Mouse (Mus musculus): ENCODE results near the gene Tmprss5. TPM values are rescaled to one million over a fixed set of nuclear protein-coding genes. Genes with fewer than 3 reads are reported as not detected.
A peak's percentile ranks its signal among the peaks of the same experiment; 100 is the strongest.

Tmprss5 gene
- 0.99 and 1.0 TPM in 2 replicates for polyA plus RNA-seq (2016; fragmentation: Nextera tagmentation; extraction: Ambion mirVana)

DNA sequence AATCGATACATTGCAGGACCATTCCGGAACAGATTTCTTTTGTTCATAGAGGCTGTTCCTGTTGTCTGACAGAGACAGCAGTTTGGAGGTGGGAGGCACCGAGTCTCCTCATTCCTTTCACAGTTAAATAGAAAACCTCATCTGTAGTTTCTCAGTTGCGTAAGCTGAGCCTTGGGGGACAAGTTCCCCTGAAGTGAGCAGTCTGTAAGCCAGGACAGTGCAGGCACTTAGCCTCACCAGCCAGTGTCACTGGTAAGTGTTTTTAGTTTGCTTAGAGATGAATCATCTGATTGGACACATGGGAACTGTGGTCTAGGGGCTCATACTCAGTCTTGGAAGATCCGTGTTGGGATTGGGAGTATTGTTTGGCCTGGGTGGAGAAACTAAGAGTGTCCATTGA lies at the start of gene Tmprss5:
Gene Tmprss5 (plus strand): TSS at position 154 of the 400 bp plus-strand sequence.
- H3K36me3 ChIP-seq: peaks cover 41% of the 10 kb centered on the region
- H3K9me3 ChIP-seq: no peaks in the 10 kb centered on the region
- H3K4me1 ChIP-seq: no peaks in the 10 kb centered on the region
- ATAC-seq (ENCODE audit: insufficient number of reproducible peaks, insufficient read depth, low FRiP score, low TSS enrichment): no peak
- no peak within 1 kb of the TSS for H3K9ac ChIP-seq
- WGBS: 50% methylated on average over 5 of the region's 5 CpGs
- no peak within 1 kb of the TSS for H3K4me3 ChIP-seq
- no peak within 1 kb of the TSS for H3K4me2 ChIP-seq (replicated peaks)
- H3K27ac ChIP-seq: no peak within 1 kb of the TSS; the same call in 1 of the 2 replicates
- H3K27me3 ChIP-seq: no peaks in the 10 kb centered on the region

DNA sequence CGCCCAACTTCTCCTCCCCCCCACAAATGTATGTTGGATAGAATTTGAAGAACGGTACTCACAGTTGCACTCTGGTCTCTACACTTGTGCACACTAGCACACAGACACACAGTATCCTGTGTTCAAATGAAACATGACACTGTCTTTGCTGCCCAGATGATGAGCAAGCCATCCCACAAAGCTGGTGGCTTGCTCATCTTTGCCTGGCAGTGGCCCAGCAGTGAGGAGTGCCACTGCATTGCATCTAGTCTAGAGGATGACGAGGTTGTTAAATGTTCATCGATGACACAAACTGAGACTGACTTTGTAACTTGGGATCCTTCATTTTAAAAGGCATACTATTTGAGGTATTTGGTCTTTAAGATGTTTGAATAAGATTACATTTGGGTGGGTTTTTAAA lies 46.3 kb upstream of the Tmprss5 start:
- H3K27ac ChIP-seq: no peak overlapping the region
- WGBS: 93% methylated on average over 4 of the region's 4 CpGs
- no peak overlapping the region for H3K4me2 ChIP-seq (replicated peaks)
- no peak overlapping the region for H3K4me3 ChIP-seq
- H3K9ac ChIP-seq: no peak overlapping the region
- no peaks in the 10 kb centered on the region for H3K27me3 ChIP-seq
- no peaks in the 10 kb centered on the region for H3K9me3 ChIP-seq
- ATAC-seq (ENCODE audit: insufficient number of reproducible peaks, insufficient read depth, low FRiP score, low TSS enrichment): no peak
- peaks cover 83% of the 10 kb centered on the region for H3K36me3 ChIP-seq
- H3K4me1 ChIP-seq: no peaks in the 10 kb centered on the region

DNA sequence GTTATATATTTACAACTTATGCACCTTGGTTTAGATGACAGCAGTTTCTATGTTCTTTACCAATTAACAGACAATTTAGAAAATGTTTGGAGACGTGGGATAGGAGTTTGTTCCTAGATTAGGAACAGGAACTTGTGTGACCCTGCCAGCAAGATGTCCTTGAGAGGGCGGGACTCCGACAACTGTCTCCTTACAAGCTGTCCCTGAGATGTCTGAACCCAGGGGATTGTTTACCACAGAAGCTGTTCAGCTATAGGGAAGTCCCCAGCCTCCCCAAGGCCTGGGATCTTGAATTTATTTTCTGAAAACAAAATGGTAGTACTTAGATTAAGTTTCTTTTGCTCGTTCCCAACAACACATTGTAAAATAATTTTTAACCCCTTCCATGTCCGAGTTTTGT lies 30.2 kb upstream of the Tmprss5 start:
- Histone ChIP-seq H3K9ac (no peak overlapping the region), H3K9me3 (no peaks in the 10 kb centered on the region), H3K4me3 (no peak overlapping the region), H3K4me1 (no peaks in the 10 kb centered on the region), H3K4me2 (replicated peaks) (no peak overlapping the region), H3K27ac (no peak overlapping the region), H3K36me3 (no peaks in the 10 kb centered on the region), H3K27me3 (no peaks in the 10 kb centered on the region)
- 70% methylated on average over 5 of the region's 5 CpGs for WGBS
- no peak for ATAC-seq (ENCODE audit: insufficient number of reproducible peaks, insufficient read depth, low FRiP score, low TSS enrichment)

DNA sequence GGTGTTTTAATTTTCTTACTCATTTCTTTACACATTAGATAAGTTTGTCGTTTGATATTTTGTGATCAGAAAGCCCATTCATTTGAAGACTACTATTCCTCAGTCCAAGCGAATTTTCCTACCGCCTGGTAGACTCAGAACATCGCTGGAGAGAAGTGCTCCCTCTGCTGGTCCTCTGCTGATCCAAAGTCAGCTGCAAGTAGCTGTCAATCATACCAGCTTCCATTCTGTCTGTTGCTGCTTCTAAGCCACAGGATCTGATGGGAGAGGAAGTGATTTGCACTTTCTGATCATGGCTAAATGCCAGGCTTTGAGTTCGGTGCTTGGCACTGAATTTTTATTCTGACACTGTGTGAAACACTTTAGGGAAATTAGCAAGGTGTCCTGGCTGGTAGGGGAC lies 29.7 kb upstream of the Tmprss5 start:
- no peaks in the 10 kb centered on the region for H3K27me3 ChIP-seq
- 16% methylated on average over 5 of the region's 5 CpGs for WGBS
- H3K9ac ChIP-seq: no peak overlapping the region
- no peak overlapping the region for H3K27ac ChIP-seq
- H3K36me3 ChIP-seq: no peaks in the 10 kb centered on the region
- H3K4me3 ChIP-seq: no peak overlapping the region
- no peak overlapping the region for H3K4me2 ChIP-seq (replicated peaks)
- no peak for ATAC-seq (ENCODE audit: insufficient number of reproducible peaks, insufficient read depth, low FRiP score, low TSS enrichment)
- H3K4me1 ChIP-seq: peaks cover 2% of the 10 kb centered on the region
- no peaks in the 10 kb centered on the region for H3K9me3 ChIP-seq

DNA sequence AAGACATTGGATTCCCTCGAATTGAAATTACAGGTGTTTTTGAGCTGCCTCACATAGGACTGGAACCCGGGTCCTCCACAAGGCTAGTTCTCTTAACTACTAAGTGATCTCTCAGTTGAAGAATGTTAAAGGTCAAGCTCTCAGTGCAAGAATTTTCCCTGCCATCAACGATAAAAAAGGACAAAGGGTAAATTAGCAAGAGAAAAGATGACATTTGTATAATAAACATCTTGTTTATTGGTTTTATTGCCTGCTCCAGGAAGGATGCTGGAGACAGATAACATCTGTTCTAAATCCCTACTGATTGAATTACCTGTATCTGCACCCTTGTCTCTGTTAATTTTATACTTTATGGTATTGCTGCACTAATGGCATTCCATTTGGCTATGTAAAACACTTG lies 27.0 kb upstream of the Tmprss5 start:
- H3K9ac ChIP-seq: no peak overlapping the region
- H3K27me3 ChIP-seq: no peaks in the 10 kb centered on the region
- ATAC-seq (ENCODE audit: insufficient number of reproducible peaks, insufficient read depth, low FRiP score, low TSS enrichment): no peak
- no peak overlapping the region for H3K4me3 ChIP-seq
- peaks cover 10% of the 10 kb centered on the region for H3K4me1 ChIP-seq
- no peak overlapping the region for H3K27ac ChIP-seq
- H3K9me3 ChIP-seq: no peaks in the 10 kb centered on the region
- H3K4me2 ChIP-seq (replicated peaks): no peak overlapping the region
- H3K36me3 ChIP-seq: peaks cover 7% of the 10 kb centered on the region
- 80% methylated on average over 3 of the region's 3 CpGs for WGBS

DNA sequence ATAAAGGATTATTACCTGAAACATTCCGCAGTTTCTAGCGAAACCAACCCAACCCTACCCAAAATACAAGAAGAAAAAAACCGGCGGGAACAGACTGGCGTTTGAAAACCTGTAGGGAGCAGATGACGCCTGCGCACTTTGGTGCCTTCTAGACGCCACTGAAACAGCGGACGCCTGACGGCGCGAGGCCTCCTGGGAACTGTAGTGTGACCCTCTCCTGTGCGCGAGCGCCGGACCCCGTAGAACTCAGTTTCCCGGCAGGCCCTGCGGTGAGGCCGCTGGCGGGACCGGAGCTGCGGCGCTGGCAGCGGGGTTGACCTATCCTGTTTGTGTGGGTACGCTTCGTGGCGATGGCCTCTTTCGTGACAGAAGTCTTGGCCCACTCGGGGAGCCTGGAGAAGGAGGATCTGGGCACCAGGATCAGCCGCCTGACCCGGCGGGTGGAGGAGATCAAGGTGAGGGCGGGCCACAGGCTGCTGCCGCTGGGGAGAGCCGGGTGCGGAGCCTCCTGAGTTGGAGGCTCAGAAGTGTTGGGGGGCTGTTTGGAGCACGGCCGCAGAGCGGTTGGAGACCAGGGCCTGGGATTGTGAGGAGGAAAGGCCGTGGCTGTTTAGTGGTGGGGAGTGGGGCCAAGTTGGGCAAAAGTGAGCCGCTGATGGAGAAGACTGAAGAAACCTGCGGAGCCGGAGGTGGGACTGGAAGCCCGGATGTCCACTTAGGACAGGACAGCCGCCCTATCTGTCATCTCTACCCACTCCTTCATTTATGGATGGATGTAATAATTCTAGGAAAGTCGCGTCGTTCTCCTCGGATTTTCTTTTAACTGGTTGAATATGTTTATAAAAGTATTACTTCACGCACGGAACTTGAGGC lies 25.5 kb upstream of the Tmprss5 start, which contains the start of gene Zw10:
Gene Zw10 (plus strand): TSS at position 281 of the 873 bp plus-strand sequence.
- no peaks in the 10 kb centered on the region for H3K9me3 ChIP-seq
- H3K9ac ChIP-seq: peak within 1 kb of the TSS; percentile 78
- H3K4me1 ChIP-seq: peaks cover 10% of the 10 kb centered on the region
- 1% methylated on average over 53 of the region's 53 CpGs for WGBS
- peak within 1 kb of the TSS; percentile 53 for H3K4me2 ChIP-seq (replicated peaks)
- H3K36me3 ChIP-seq: peaks cover 19% of the 10 kb centered on the region
- H3K27me3 ChIP-seq: no peaks in the 10 kb centered on the region
- peak within 1 kb of the TSS; percentile 80 for H3K4me3 ChIP-seq
- H3K27ac ChIP-seq: peak within 1 kb of the TSS; percentile 64
- peak; percentile 99 for ATAC-seq (ENCODE audit: insufficient number of reproducible peaks, insufficient read depth, low FRiP score, low TSS enrichment)

DNA sequence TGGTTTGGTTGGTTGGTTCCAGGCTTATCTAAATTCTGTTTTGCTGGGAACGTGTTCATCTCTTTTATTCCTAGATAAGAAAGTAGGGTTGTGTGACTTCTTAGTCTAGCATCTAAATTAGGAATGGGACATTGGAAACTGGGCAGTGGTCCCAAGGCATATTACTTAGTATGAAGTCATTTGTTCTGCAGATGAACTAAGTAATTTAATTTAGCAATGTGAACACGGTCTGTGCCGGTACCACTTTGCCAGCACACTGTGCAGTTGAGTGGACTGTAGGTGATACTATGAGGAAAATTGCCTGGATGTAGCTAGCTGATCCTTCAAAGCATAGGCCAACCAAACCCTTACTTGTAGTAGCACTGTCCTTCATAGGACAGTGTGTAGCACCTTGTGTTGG lies 4.2 kb upstream of the Tmprss5 start:
- Histone ChIP-seq H3K4me3 (no peak overlapping the region), H3K9ac (no peak overlapping the region), H3K36me3 (peaks cover 79% of the 10 kb centered on the region), H3K27ac (no peak overlapping the region), H3K4me1 (no peaks in the 10 kb centered on the region), H3K9me3 (no peaks in the 10 kb centered on the region), H3K4me2 (replicated peaks) (no peak overlapping the region), H3K27me3 (no peaks in the 10 kb centered on the region)
- no peak for ATAC-seq (ENCODE audit: insufficient number of reproducible peaks, insufficient read depth, low FRiP score, low TSS enrichment)
- WGBS: 89% methylated on average over 3 of the region's 3 CpGs

DNA sequence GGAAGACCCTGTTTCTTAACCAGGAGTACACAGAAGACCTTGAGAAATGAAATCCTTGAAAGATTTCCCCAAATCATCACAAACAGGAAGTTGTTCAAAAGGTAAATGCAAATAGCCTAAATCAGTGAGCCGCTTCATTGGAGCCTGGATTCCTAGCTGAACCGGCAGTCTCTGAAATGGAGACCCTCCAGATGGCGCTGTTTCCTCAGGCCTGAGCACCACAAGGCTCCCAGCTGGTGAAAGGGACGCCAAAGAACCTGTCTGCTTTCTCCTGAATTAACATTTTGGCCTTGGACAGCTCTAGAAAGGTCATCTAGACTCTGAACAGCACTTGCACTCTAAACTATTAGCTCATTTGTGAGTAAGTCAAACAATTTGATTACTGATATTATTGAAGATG lies 501 bp downstream of the Tmprss5 start:
- WGBS: 7% methylated on average over 4 of the region's 4 CpGs
- H3K27ac ChIP-seq: no peak overlapping the region

DNA sequence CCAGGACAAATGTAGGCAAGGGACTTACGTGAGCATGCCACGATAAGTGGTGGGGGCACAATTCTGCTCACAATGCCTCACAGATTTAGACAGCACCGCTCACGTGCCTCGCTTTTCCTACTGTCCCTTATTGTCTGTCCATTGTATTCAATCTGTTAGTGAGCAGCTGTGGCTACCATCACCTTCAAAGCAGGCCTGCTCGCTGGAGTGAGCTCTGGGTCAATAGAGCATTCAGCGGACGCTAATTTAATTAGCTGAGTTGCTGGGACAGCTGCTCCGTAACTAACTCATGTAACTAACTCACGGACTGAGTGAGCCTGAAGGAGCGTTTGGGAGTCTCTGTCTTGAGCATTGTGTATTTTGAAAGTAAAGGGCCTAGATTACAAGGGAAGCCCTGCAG lies 6.3 kb downstream of the Tmprss5 start:
- ATAC-seq (ENCODE audit: insufficient number of reproducible peaks, insufficient read depth, low FRiP score, low TSS enrichment): no peak

More for the DNA sequence above, 501 bp downstream of the Tmprss5 start:
- Histone ChIP-seq H3K9ac (no peak overlapping the region), H3K4me2 (replicated peaks) (no peak overlapping the region), H3K36me3 (peaks cover 37% of the 10 kb centered on the region), H3K9me3 (no peaks in the 10 kb centered on the region), H3K27me3 (no peaks in the 10 kb centered on the region), H3K4me3 (no peak overlapping the region), H3K4me1 (no peaks in the 10 kb centered on the region)
- no peak for ATAC-seq (ENCODE audit: insufficient number of reproducible peaks, insufficient read depth, low FRiP score, low TSS enrichment)

DNA sequence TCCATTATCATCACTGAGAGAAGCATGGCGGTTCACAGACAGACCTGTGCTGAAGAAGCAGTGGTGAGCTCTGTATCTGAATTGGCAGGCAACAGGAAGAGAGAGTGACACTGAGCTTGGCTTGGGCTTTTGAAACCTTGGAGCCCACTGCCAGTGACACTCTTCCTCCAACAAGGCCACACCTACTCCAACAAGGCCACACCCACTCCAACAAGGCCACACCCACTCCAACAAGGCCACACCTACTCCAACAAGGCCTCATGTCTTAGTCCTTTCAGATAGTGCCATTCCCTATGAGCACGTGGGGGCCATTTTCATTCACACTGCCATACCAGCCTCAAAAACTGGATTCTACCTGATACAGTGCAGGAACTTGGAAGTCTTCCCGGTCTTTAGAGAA lies 17.8 kb downstream of the Tmprss5 start:
- Histone ChIP-seq H3K4me3 (no peak overlapping the region), H3K9me3 (no peaks in the 10 kb centered on the region), H3K4me1 (no peaks in the 10 kb centered on the region), H3K27me3 (no peaks in the 10 kb centered on the region), H3K9ac (no peak overlapping the region), H3K36me3 (no peaks in the 10 kb centered on the region), H3K27ac (no peak overlapping the region), H3K4me2 (replicated peaks) (no peak overlapping the region)
- 94% methylated on average over 3 of the region's 3 CpGs for WGBS
- ATAC-seq (ENCODE audit: insufficient number of reproducible peaks, insufficient read depth, low FRiP score, low TSS enrichment): no peak

More for the DNA sequence above, 6.3 kb downstream of the Tmprss5 start:
- Histone ChIP-seq H3K27ac (no peak overlapping the region), H3K9me3 (no peaks in the 10 kb centered on the region), H3K36me3 (no peaks in the 10 kb centered on the region), H3K4me2 (replicated peaks) (no peak overlapping the region), H3K4me3 (no peak overlapping the region), H3K27me3 (no peaks in the 10 kb centered on the region), H3K9ac (no peak overlapping the region), H3K4me1 (no peaks in the 10 kb centered on the region)
- 34% methylated on average over 11 of the region's 11 CpGs for WGBS

DNA sequence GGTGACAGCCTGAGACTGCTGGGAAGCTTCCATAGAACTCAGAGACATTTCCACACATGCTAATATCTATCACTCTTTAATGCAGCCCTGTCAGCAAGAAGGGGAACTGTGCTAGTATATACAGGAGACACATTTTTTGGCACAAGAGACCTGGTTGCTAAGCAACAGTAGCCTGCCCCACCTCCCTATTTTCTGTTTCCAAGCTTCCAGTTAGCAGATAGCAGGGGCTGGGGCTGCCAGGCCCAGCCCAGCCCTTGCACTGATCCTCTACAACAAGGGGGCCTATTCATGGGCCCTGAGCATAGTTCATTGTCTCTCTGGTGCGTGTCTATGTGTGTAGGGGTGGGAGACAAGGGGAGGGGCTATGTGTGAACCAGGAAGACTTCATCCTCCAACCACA lies 21.3 kb downstream of the Tmprss5 start:
- H3K4me2 ChIP-seq (replicated peaks): no peak overlapping the region
- no peak overlapping the region for H3K4me3 ChIP-seq
- H3K9me3 ChIP-seq: no peaks in the 10 kb centered on the region
- no peak overlapping the region for H3K9ac ChIP-seq
- H3K36me3 ChIP-seq: no peaks in the 10 kb centered on the region
- no peaks in the 10 kb centered on the region for H3K4me1 ChIP-seq
- 23% methylated on average over 1 of the region's 1 CpGs for WGBS
- ATAC-seq (ENCODE audit: insufficient number of reproducible peaks, insufficient read depth, low FRiP score, low TSS enrichment): 0 out of 2 replicates have a peak, but pooled peaks have one; percentile 69
- no peaks in the 10 kb centered on the region for H3K27me3 ChIP-seq
- H3K27ac ChIP-seq: no peak overlapping the region

DNA sequence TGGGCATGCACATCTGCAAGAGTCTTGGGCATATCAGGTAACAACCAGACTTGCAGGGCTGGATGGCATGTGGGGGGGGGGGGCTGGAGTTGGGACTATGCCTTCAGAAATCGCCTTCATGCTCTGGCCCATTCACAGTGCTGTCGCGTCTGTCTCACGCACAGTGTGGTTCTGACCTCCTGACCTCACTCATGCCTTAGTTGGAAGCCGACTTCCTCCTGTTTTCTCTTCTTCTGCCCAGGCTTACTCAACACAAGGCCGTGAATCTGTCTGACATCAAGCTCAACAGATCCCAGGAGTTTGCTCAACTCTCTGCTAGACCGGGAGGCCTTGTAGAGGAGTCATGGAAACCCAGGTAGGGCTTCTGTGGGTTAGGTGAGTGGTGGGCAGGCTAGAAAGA lies 28.0 kb downstream of the Tmprss5 start:
- no peak for ATAC-seq (ENCODE audit: insufficient number of reproducible peaks, insufficient read depth, low FRiP score, low TSS enrichment)
- WGBS: 29% methylated on average over 7 of the region's 7 CpGs
- no peak overlapping the region for H3K27ac ChIP-seq

More for the DNA sequence above, 28.0 kb downstream of the Tmprss5 start:
- Histone ChIP-seq H3K9me3 (no peaks in the 10 kb centered on the region), H3K36me3 (no peaks in the 10 kb centered on the region), H3K4me3 (no peak overlapping the region), H3K4me1 (peaks cover 8% of the 10 kb centered on the region), H3K9ac (no peak overlapping the region; the same call in 1 of the 2 replicates), H3K4me2 (replicated peaks) (no peak overlapping the region), H3K27me3 (no peaks in the 10 kb centered on the region)
